Mouse (Mus musculus) kidney, postnatal 0 days (tissue): ENCODE measurements around the gene Sowaha. TPM values are rescaled to one million over a fixed set of nuclear protein-coding genes. Genes with fewer than 3 reads are reported as not detected.
"Not testable (repeated sequence)": the region's sequence is repeated elsewhere in the genome, so short reads cannot be mapped to it uniquely, and the experiment has no call there.

Experiments used
- ATAC-seq: fragments of 200-750 bp; cut with Nextera tagmentation; replicated peaks from 2 replicates; pipeline ENCODE4 v1.8.0; 2017; ENCODE audit warnings: low read depth, moderate number of reproducible peaks, moderate TSS enrichment, moderate library complexity; ENCODE audit not compliant: low FRiP score
- DNase-seq: peaks from one replicate; pipeline ENCODE4 v3.0.0-alpha.2; 2016; ENCODE audit warnings: low spot score
- H3K27ac ChIP-seq: fragments of 300-500 bp; sonication (generic); 2 replicates; pipeline ENCODE4 v1.5.1; 2014; ENCODE audit warnings: mild to moderate bottlenecking
- H3K27me3 ChIP-seq: fragments of 300-500 bp; sonication (generic); 2 replicates; pipeline ENCODE4 v1.6.1; 2014; ENCODE audit warnings: low read length, mixed read lengths; ENCODE audit not compliant: insufficient read depth
- H3K36me3 ChIP-seq: fragments of 300-500 bp; sonication (generic); 2 replicates; pipeline ENCODE4 v1.6.1; 2014; ENCODE audit warnings: low read length, mixed read lengths; ENCODE audit not compliant: insufficient read depth
- H3K4me1 ChIP-seq: fragments of 300-500 bp; sonication (generic); replicated peaks from 2 replicates; pipeline ENCODE4 v1.6.1; 2014; ENCODE audit warnings: antibody characterized with exemption, low read length, mixed read lengths; ENCODE audit not compliant: insufficient read depth
- H3K4me2 ChIP-seq: fragments of 300-500 bp; sonication (generic); 2 replicates; pipeline ENCODE4 v1.6.1; 2014; ENCODE audit warnings: mild to moderate bottlenecking, low read length, moderate library complexity, mixed read lengths
- H3K4me3 ChIP-seq: fragments of 300-500 bp; sonication (generic); replicated peaks from 2 replicates; pipeline ENCODE4 v1.5.1; 2014; ENCODE audit warnings: low read depth, low read length
- H3K9ac ChIP-seq: fragments of 300-500 bp; sonication (generic); 2 replicates; pipeline ENCODE4 v1.6.1; 2014; ENCODE audit warnings: low read depth, low read length
- H3K9me3 ChIP-seq: fragments of 300-500 bp; sonication (generic); replicated peaks from 2 replicates; pipeline ENCODE4 v1.6.1; 2016; ENCODE audit warnings: low read length, inconsistent platforms, mixed read lengths
- CTCF ChIP-seq: IDR thresholded peaks from 2 replicates; pipeline ENCODE4 v1.5.1; 2016; ENCODE audit warnings: antibody characterized with exemption, low read depth, mild to moderate bottlenecking, moderate library complexity
- WGBS: fragments of 180-500 bp; shearing (Covaris S2); extraction: QIAGEN DNeasy Blood & Tissue Kit; methylation state at CpG from one replicate; pipeline ENCODE4 v1.1.7; 2014; 5-methylcytosine and 5-hydroxymethylcytosine counted together
- polyA plus RNA-seq: library from polyadenylated mRNA; unstranded; fragments of >200 nt; fragmentation: Nextera tagmentation; extraction: Ambion mirVana; gene quantifications from 2 replicates; pipeline ENCODE4 v1.2.1, GENCODE M21; 2015

The Sowaha gene
- polyA plus RNA-seq, 1 experiment from 2014 or later = 0.39 TPM

- WGBS = 91% methylated on average over 3 of the region's 3 CpGs
- 0 out of 2 replicates have a peak, but pooled peaks cover 4% of the 10 kb centered on the region for H3K36me3 ChIP-seq
- H3K4me3 ChIP-seq = no peak overlapping the region
- no peaks in the 10 kb centered on the region for H3K27me3 ChIP-seq
- DNase-seq (no peak), ATAC-seq (no peak)
- no peak overlapping the region for H3K27ac ChIP-seq
- no peak overlapping the region for H3K4me2 ChIP-seq
- H3K9ac ChIP-seq = no peak overlapping the region
- H3K4me1 ChIP-seq = peaks cover 7% of the 10 kb centered on the region
- no peaks in the 10 kb centered on the region for H3K9me3 ChIP-seq
- no peak for TF ChIP-seq CTCF
Measured at GRCm38 (mm10) chr11:53427993-53428715, 51.9 kb downstream of the Sowaha start.

GRCm38 (mm10) chr11:53426914-53427313, 53.2 kb downstream of the Sowaha start:
- H3K27me3 ChIP-seq, H3K4me2 ChIP-seq, DNase-seq, H3K36me3 ChIP-seq, H3K27ac ChIP-seq, H3K4me3 ChIP-seq, H3K4me1 ChIP-seq, H3K9me3 ChIP-seq, ATAC-seq, H3K9ac ChIP-seq: not testable (repeated sequence)
- 78% methylated on average over 3 of the region's 3 CpGs for WGBS

Other genes starting within 250 kb of the Sowaha start
- gene Hspa4, start 179.8 kb downstream of the Sowaha start, polyA plus RNA-seq = 79.8 and 84.5 TPM in 2 replicates
- 21.1 and 25.3 TPM in 2 replicates for gene Zcchc10, start 155.6 kb downstream of the Sowaha start, polyA plus RNA-seq
- gene Aff4, start 129.4 kb downstream of the Sowaha start, polyA plus RNA-seq = 33.9 and 34.5 TPM in 2 replicates
- gene Leap2, start 57.1 kb downstream of the Sowaha start, polyA plus RNA-seq = 0.24 and 0.28 TPM in 2 replicates
- 1,154 and 1,231 TPM in 2 replicates for gene Uqcrq, start 49.4 kb downstream of the Sowaha start, polyA plus RNA-seq
- 0.57 and 1.0 TPM in 2 replicates for gene Gdf9, start 49.3 kb downstream of the Sowaha start, polyA plus RNA-seq
- 0.08 and 0.14 TPM in 2 replicates for gene Gm10447, start 23.2 kb downstream of the Sowaha start, polyA plus RNA-seq
- gene Shroom1, start 23.1 kb downstream of the Sowaha start, polyA plus RNA-seq = 1.1 and 1.2 TPM in 2 replicates
- gene Gm9837, start 9.8 kb downstream of the Sowaha start, polyA plus RNA-seq = not detected in 2 replicates
- not detected in 2 replicates for gene Gm9945, start 108 bp downstream of the Sowaha start, polyA plus RNA-seq
- gene Sept8, start 39.0 kb upstream of the Sowaha start, polyA plus RNA-seq = 13.1 and 15.7 TPM in 2 replicates
- gene Kif3a, start 87.1 kb upstream of the Sowaha start, polyA plus RNA-seq = 50.6 and 54.6 TPM in 2 replicates
- 0.78 and 1.1 TPM in 2 replicates for gene Il4, start 138.4 kb upstream of the Sowaha start, polyA plus RNA-seq
- gene Il13, start 154.4 kb upstream of the Sowaha start, polyA plus RNA-seq = not detected in 2 replicates
- gene Rad50, start 227.0 kb upstream of the Sowaha start, polyA plus RNA-seq = 21.3 and 21.6 TPM in 2 replicates
- gene Il5, start 240.5 kb upstream of the Sowaha start, polyA plus RNA-seq = not detected in 2 replicates